Mouse (Mus musculus) limb, embryonic 14.5 days (tissue): Measurements from ENCODE around the gene Plekhb2. TPM values are rescaled to one million over a fixed set of nuclear protein-coding genes. Genes with fewer than 3 reads are reported as not detected.

ENCODE experiments used
- ATAC-seq: fragments of 200-750 bp; cut with Nextera tagmentation; 2 replicates; pipeline ENCODE4 v1.8.0; 2017; ENCODE audit warnings: low read depth, moderate number of reproducible peaks, moderate TSS enrichment; ENCODE audit not compliant: low FRiP score
- DNase-seq: peaks from one replicate; pipeline ENCODE4 v3.0.0-alpha.2; 2015; ENCODE audit warnings: low spot score
- H3K27ac ChIP-seq: fragments of 300-500 bp; sonication (generic); replicated peaks from 2 replicates; pipeline ENCODE4 v1.5.1; 2014; ENCODE audit warnings: low read depth, mild to moderate bottlenecking, low read length, moderate library complexity, mixed read lengths
- H3K27me3 ChIP-seq: fragments of 300-500 bp; sonication (generic); 2 replicates; pipeline ENCODE4 v1.6.1; 2014; ENCODE audit warnings: low read length, mixed read lengths; ENCODE audit not compliant: control insufficient read depth, insufficient read depth
- H3K36me3 ChIP-seq: fragments of 300-500 bp; sonication (generic); 2 replicates; pipeline ENCODE4 v1.6.1; 2014; ENCODE audit warnings: mild to moderate bottlenecking, low read length, moderate library complexity, mixed read lengths; ENCODE audit not compliant: control insufficient read depth, insufficient read depth
- H3K4me1 ChIP-seq: fragments of 300-500 bp; sonication (generic); 2 replicates; pipeline ENCODE4 v1.6.1; 2014; ENCODE audit warnings: antibody characterized with exemption, low read length, mixed read lengths; ENCODE audit not compliant: control insufficient read depth, insufficient read depth
- H3K4me2 ChIP-seq: fragments of 300-500 bp; sonication (generic); replicated peaks from 2 replicates; pipeline ENCODE4 v1.6.1; 2014; ENCODE audit warnings: low read depth, mild to moderate bottlenecking, low read length, moderate library complexity; ENCODE audit not compliant: severe bottlenecking
- H3K4me3 ChIP-seq: fragments of 300-500 bp; sonication (generic); replicated peaks from 2 replicates; pipeline ENCODE4 v1.5.1; 2014; ENCODE audit warnings: low read length
- H3K9ac ChIP-seq: fragments of 300-500 bp; sonication (generic); 2 replicates; pipeline ENCODE4 v1.6.1; 2014; ENCODE audit warnings: mild to moderate bottlenecking, low read depth, low read length, moderate library complexity; ENCODE audit not compliant: severe bottlenecking
- H3K9me3 ChIP-seq: fragments of 300-500 bp; sonication (generic); 2 replicates; pipeline ENCODE4 v1.6.1; 2016; ENCODE audit warnings: low read length; ENCODE audit not compliant: control insufficient read depth
- POLR2A ChIP-seq: fragments of 200-500 bp; IDR thresholded peaks from 2 replicates; pipeline ENCODE4 v1.8.0; 2012; ENCODE audit warnings: inconsistent platforms, mild to moderate bottlenecking, moderate library complexity, borderline replicate concordance; ENCODE audit not compliant: insufficient read depth, insufficient read length; ENCODE audit errors: extremely low read depth
- WGBS: fragments of 180-500 bp; shearing (Covaris S2); extraction: QIAGEN DNeasy Blood & Tissue Kit; methylation state at CpG from one replicate; pipeline ENCODE4 v1.1.7; 2014; 5-methylcytosine and 5-hydroxymethylcytosine counted together
- polyA plus RNA-seq, 2 experiments: library from polyadenylated mRNA; depleted of rRNA in 1 of 2; stranded (reverse) in 1 of 2; unstranded in 1 of 2; fragments of >200 nt; fragmentation: Nextera tagmentation in 1 of 2; extraction: Ambion mirVana in 1 of 2; gene quantifications; 2 replicates each; pipeline versions ENCODE4 v1.2.1 to v1.2.3; 2012 to 2014

The Plekhb2 gene
- polyA plus RNA-seq, 2 experiments: 9.5 to 15.6 TPM

GRCm38 (mm10) chr1:34823353-34823752 is 26.4 kb upstream of the Plekhb2 start:
- WGBS: 93% methylated on average over 6 of the region's 6 CpGs
- H3K4me2 ChIP-seq: no peak overlapping the region
- H3K27me3 ChIP-seq: no peaks in the 10 kb centered on the region
- H3K4me3 ChIP-seq: no peak overlapping the region
- TF ChIP-seq POLR2A: no peak
- DNase-seq (no peak), ATAC-seq (no peak)
- H3K9ac ChIP-seq: no peak overlapping the region
- H3K36me3 ChIP-seq: peaks cover 86% of the 10 kb centered on the region
- H3K9me3 ChIP-seq: no peaks in the 10 kb centered on the region
- H3K4me1 ChIP-seq: no peaks in the 10 kb centered on the region
- H3K27ac ChIP-seq: no peak overlapping the region

- Histone ChIP-seq H3K27me3 (no peaks in the 10 kb centered on the region), H3K36me3 (peaks cover 85% of the 10 kb centered on the region), H3K4me2 (no peak overlapping the region), H3K9ac (no peak overlapping the region), H3K27ac (no peak overlapping the region), H3K9me3 (no peaks in the 10 kb centered on the region), H3K4me1 (no peaks in the 10 kb centered on the region), H3K4me3 (no peak overlapping the region)
- TF ChIP-seq POLR2A: no peak
- DNase-seq (no peak), ATAC-seq (no peak)
- 88% methylated on average over 8 of the region's 8 CpGs for WGBS
Measured at GRCm38 (mm10) chr1:34824208-34824607, 25.6 kb upstream of the Plekhb2 start.

- TF ChIP-seq POLR2A: no peak
- Histone ChIP-seq H3K9me3 (no peaks in the 10 kb centered on the region), H3K27me3 (no peaks in the 10 kb centered on the region), H3K9ac (no peak overlapping the region), H3K36me3 (peaks cover 70% of the 10 kb centered on the region), H3K4me1 (peaks cover 6% of the 10 kb centered on the region; the same call in 1 of the 2 replicates), H3K27ac (no peak overlapping the region), H3K4me2 (no peak overlapping the region), H3K4me3 (no peak overlapping the region)
- 90% methylated on average over 9 of the region's 9 CpGs for WGBS
- DNase-seq (no peak), ATAC-seq (no peak)
Measured at GRCm38 (mm10) chr1:34825909-34826308, 23.9 kb upstream of the Plekhb2 start.

- 85% methylated on average over 7 of the region's 7 CpGs for WGBS
- H3K36me3 ChIP-seq: peaks cover 59% of the 10 kb centered on the region
Measured at GRCm38 (mm10) chr1:34827900-34828299, 21.9 kb upstream of the Plekhb2 start.

GRCm38 (mm10) chr1:34828528-34829294 is 21.1 kb upstream of the Plekhb2 start:
- peaks cover 50% of the 10 kb centered on the region for H3K36me3 ChIP-seq
- H3K9ac ChIP-seq: no peak overlapping the region
- peaks cover 11% of the 10 kb centered on the region; the same call in 1 of the 2 replicates for H3K4me1 ChIP-seq
- ATAC-seq: no peak
- H3K4me2 ChIP-seq: no peak overlapping the region
- no peak overlapping the region for H3K4me3 ChIP-seq
- no peaks in the 10 kb centered on the region for H3K9me3 ChIP-seq
- TF ChIP-seq POLR2A: no peak
- H3K27ac ChIP-seq: no peak overlapping the region
- WGBS: 87% methylated on average over 5 of the region's 5 CpGs
- DNase-seq: no peak
- no peaks in the 10 kb centered on the region for H3K27me3 ChIP-seq

More at GRCm38 (mm10) chr1:34827900-34828299, 21.9 kb upstream of the Plekhb2 start:
- H3K4me2 ChIP-seq: no peak overlapping the region
- no peak overlapping the region for H3K9ac ChIP-seq
- no peaks in the 10 kb centered on the region for H3K9me3 ChIP-seq
- TF ChIP-seq POLR2A: no peak
- ATAC-seq: no peak
- no peaks in the 10 kb centered on the region for H3K27me3 ChIP-seq
- DNase-seq: no peak
- no peak overlapping the region for H3K4me3 ChIP-seq
- H3K27ac ChIP-seq: no peak overlapping the region
- peaks cover 11% of the 10 kb centered on the region; the same call in 1 of the 2 replicates for H3K4me1 ChIP-seq
